Mouse (Mus musculus) ES-E14 (cell line): Measurements from ENCODE around the gene Cryzl1. TPM values are rescaled to one million over a fixed set of nuclear protein-coding genes. Genes with fewer than 3 reads are reported as not detected.

Source experiments
- DNase-seq: peaks from one replicate; pipeline ENCODE4 v3.0.0-alpha.2; 2013; ENCODE audit warnings: low read depth, low spot score
- H3K27ac ChIP-seq: 2 replicates; pipeline ENCODE4 v1.5.1; 2012; ENCODE audit warnings: low read depth, mild to moderate bottlenecking, low read length, moderate library complexity, mixed read lengths; ENCODE audit not compliant: poor library complexity, insufficient read depth, severe bottlenecking
- H3K36me3 ChIP-seq: 2 replicates; pipeline ENCODE4 v1.6.1; 2012; ENCODE audit warnings: mild to moderate bottlenecking, low read length, moderate library complexity, mixed read lengths; ENCODE audit not compliant: control insufficient read depth, poor library complexity, insufficient read depth, severe bottlenecking
- H3K4me1 ChIP-seq, 2 experiments: fragments of 150-350 bp in 1 of 2; sonication (generic) in 1 of 2; 2 replicates each; pipeline ENCODE4 v1.6.1; 2012; ENCODE audit warnings: low read length in 2 of 2, mild to moderate bottlenecking in 1 of 2, mixed read lengths in 1 of 2; ENCODE audit not compliant: control insufficient read depth in 2 of 2, insufficient read depth in 2 of 2, poor library complexity in 1 of 2
- H3K4me3 ChIP-seq, 2 experiments: fragments of 150-350 bp in 1 of 2; sonication (generic) in 1 of 2; 2 replicates each; pipeline ENCODE4 v1.5.1; 2012; ENCODE audit warnings: low read length in 2 of 2, low read depth in 1 of 2, mild to moderate bottlenecking in 1 of 2, mixed read lengths in 1 of 2; ENCODE audit not compliant: insufficient read depth in 1 of 2, poor library complexity in 1 of 2, severe bottlenecking in 1 of 2
- H3K9ac ChIP-seq: 2 replicates; pipeline ENCODE4 v1.6.1; 2012; ENCODE audit warnings: low read depth, mild to moderate bottlenecking, low read length, mixed read lengths; ENCODE audit not compliant: poor library complexity, insufficient read depth, severe bottlenecking
- H3K9me3 ChIP-seq: fragments of 150-350 bp; sonication (generic); 2 replicates; pipeline ENCODE4 v1.6.1; 2012; ENCODE audit warnings: low read depth, mild to moderate bottlenecking, low read length; ENCODE audit not compliant: control insufficient read depth, insufficient read depth
- CHD2 ChIP-seq: IDR thresholded peaks from 2 replicates; pipeline ENCODE4 v1.6.1; 2014; ENCODE audit warnings: mild to moderate bottlenecking, low read depth, low read length, inconsistent platforms
- HCFC1 ChIP-seq: IDR thresholded peaks from 2 replicates; pipeline ENCODE4 v1.6.1; 2012; ENCODE audit warnings: low read length, inconsistent platforms, borderline replicate concordance; ENCODE audit not compliant: insufficient read depth
- MAFK ChIP-seq: IDR thresholded peaks from 2 replicates; pipeline ENCODE4 v1.6.1; 2014; ENCODE audit warnings: mild to moderate bottlenecking, low read depth, low read length, inconsistent platforms; ENCODE audit not compliant: insufficient read depth
- ZC3H11A ChIP-seq: IDR thresholded peaks from 2 replicates; pipeline ENCODE4 v1.6.1; 2012; ENCODE audit warnings: low read depth, mild to moderate bottlenecking, inconsistent platforms, low read length, borderline replicate concordance
- ZNF384 ChIP-seq: IDR thresholded peaks from 2 replicates; pipeline ENCODE4 v1.6.1; 2012; ENCODE audit warnings: low read depth, low read length, inconsistent platforms
- in situ Hi-C, 2 experiments: fragments of 600-800 bp; cut with MboI; formaldehyde crosslinking; loops; one replicate each; pipeline ENCODE4 v1.15.1; 2025; ENCODE audit warnings: low sequenced_read_pairs in 2 of 2, inconsistent platforms in 1 of 2; ENCODE audit not compliant: unreplicated experiment in 2 of 2
- total RNA-seq: library from RNA; depleted of rRNA; stranded (reverse); fragments of 300-350 nt; gene quantifications from 2 replicates; pipeline ENCODE4 v1.2.3, GENCODE M21; 2012

Cryzl1 gene
- total RNA-seq, 1 experiment, result 19.0 TPM

DNA sequence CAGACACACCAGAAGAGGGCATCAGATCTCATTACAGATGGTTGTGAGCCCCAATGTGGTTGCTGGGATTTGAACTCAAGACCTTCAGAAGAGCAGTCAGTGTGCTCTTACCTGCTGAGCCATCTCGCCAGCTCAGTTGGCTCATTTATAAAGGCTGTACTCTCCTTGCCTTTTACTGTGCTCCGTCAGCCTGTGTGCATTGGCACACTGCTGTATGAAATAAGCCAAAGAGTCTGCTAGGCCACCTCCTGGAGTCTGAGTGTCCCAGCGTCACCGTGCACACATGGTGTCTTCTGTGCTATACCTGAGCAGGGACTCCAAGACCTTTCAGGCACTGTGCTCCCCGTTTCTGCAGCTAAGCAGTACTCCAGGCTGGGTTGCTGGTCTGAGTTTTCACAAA is 41.1 kb upstream of the Cryzl1 start:
- Histone ChIP-seq H3K9ac (no peak overlapping the region), H3K4me1 (peaks cover 2 to 7% of the 10 kb centered on the region in 2 experiments; a peak in 3 of 4 replicates), H3K27ac (no peak overlapping the region), H3K9me3 (no peaks in the 10 kb centered on the region), H3K36me3 (no peaks in the 10 kb centered on the region), H3K4me3 (no peak overlapping the region)
- in situ Hi-C loops, result no loop called here
- TF ChIP-seq CHD2 (no peak), ZC3H11A (no peak), ZNF384 (no peak), MAFK (no peak), HCFC1 (no peak)
- DNase-seq, result no peak

DNA sequence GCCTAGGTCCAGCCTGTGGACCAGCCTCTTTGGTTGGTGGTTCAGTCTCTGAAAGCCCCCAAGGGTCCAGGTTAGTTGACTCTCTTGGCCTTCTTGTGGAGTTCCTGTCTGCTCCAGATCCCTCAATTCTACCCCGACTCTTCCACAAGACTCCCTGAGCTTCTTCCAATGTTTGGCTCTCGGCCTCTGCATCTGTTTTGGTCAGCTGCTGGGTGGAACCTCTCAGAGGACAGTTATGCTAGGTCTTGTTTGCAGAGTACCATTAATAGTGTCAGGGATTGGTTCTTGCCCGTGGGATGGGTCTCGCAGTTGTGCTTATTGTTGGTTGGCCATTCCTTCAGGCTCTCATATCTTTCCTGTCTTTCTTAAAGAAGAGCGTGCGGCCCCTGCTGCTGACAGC is 39.8 kb upstream of the Cryzl1 start:
- TF ChIP-seq ZNF384 (no peak), MAFK (no peak), HCFC1 (no peak), ZC3H11A (no peak), CHD2 (no peak)
- peaks cover 2 to 14% of the 10 kb centered on the region in 2 experiments; a peak in 2 of 4 replicates for H3K4me1 ChIP-seq

DNA sequence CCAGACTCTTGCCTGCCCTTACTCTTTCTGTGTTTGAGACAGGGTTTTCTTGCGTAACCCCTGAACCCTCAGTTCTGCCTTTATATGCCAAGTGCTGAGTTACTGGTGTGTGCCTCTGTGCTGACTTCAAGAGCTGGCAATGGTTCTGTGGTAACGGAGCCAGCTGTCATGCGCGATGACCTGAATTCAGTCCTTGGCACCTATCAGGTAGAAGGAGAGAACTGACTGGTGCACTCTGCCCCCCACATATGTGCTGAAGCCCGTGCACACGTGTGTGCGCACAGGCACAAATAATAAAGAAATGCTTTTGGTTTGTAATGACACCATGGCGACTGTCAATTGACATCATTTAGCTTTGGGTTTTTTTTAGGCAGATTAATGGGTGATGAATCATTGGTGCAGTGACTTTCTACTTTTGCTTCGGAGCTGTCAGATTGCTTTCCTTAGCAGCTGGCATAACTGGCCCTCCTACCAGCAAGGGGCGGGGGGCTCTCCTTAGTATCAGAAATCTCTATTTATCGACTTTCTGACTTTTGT is 38.5 kb upstream of the Cryzl1 start:
- no peak for DNase-seq
- in situ Hi-C loops, result no loop called here
- H3K9me3 ChIP-seq, result no peaks in the 10 kb centered on the region
- no peak overlapping the region for H3K27ac ChIP-seq
- no peak overlapping the region for H3K4me3 ChIP-seq
- no peak overlapping the region for H3K9ac ChIP-seq
- no peaks in the 10 kb centered on the region for H3K36me3 ChIP-seq
- H3K4me1 ChIP-seq, result peaks cover 2 to 14% of the 10 kb centered on the region in 2 experiments; a peak in 2 of 4 replicates
- no peak for TF ChIP-seq ZC3H11A
- TF ChIP-seq MAFK, result no peak
- no peak for TF ChIP-seq HCFC1
- no peak for TF ChIP-seq CHD2
- TF ChIP-seq ZNF384, result no peak

More for the DNA sequence above, 39.8 kb upstream of the Cryzl1 start:
- Histone ChIP-seq H3K9me3 (no peaks in the 10 kb centered on the region), H3K27ac (no peak overlapping the region), H3K9ac (no peak overlapping the region), H3K4me3 (no peak overlapping the region), H3K36me3 (no peaks in the 10 kb centered on the region)
- no peak for DNase-seq
- in situ Hi-C loops, result no loop called here

DNA sequence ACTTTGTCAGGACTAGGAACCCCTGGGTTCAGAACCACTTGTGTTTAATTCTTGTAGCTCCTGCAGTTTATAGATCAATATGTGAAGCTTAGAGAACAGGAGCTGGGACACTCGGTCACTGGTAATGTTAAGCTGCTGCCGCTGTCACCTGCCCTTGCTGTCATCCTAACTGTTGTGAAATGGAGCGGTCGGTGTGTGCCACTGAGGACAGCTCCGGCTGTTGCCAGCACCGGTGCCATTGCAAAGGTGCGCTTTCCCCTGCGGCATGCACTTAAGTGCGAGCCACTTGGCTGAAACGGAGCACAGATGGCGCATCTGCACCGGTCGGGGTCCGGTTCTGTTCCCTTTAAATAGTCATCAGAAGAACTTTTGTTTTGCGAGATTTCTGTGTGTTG is 37.0 kb upstream of the Cryzl1 start:
- H3K4me1 ChIP-seq, result peaks cover 4 to 14% of the 10 kb centered on the region in 2 experiments
- no peak for DNase-seq
- in situ Hi-C loops, result no loop called here

More for the DNA sequence above, 37.0 kb upstream of the Cryzl1 start:
- Histone ChIP-seq H3K9me3 (no peaks in the 10 kb centered on the region), H3K4me3 (no peak overlapping the region), H3K27ac (no peak overlapping the region), H3K36me3 (no peaks in the 10 kb centered on the region), H3K9ac (no peak overlapping the region)
- TF ChIP-seq HCFC1 (no peak), CHD2 (no peak), ZNF384 (no peak), MAFK (no peak), ZC3H11A (no peak)
